ENCODE assay signal across 9 mouse cellular contexts in the genomic region with DNA sequence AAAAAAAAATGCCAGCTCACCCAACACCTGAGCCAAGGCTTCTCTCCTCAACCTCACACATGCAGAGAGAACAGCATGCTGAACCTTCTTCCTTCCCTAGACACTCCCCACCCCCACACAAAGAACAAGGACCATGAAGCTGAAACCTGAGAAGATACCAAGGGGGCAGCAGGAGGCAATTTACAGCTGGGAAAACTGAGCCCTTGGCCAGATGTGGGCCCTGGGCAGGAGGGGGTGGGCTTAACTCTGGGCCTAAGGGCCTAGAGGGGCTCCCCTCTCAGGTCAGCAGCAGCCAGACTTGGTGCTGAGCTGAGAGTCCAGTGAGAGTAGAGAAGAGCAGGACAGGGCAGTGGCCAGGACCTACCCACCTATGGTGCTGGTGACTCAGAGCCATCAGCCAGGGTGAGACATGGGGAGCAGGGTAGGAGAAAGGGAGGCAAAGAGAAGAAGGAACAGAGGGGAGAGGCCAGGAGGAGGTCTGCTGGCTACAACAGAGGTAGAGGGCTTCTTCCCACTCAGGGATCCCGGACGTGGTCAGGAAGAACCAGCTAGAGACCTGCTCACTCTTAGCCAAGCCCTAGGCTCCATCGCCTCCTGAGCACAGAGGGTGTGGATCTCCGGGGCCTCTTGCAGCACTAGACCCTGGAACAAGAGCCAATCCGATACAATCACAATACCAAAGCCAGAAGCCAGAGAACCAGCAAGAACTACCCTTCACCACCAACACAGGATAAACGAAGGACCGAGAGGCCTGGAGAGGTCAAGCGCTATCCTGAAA. TPM values are rescaled to one million over a fixed set of nuclear protein-coding genes. Genes with fewer than 3 reads are reported as not detected.
DNase-seq lines count a peak whose midpoint lies in the region; ATAC-seq lines count a peak whose summit lies in the region.
"Had no signal": no experiment of that assay in that cellular context is flagged by ENCODE, and none has a peak within 500 bp of the region (broad histone marks: within the 10 kb centered on the region; RNA-seq: fewer than 3 reads in every experiment).

No protein-coding gene starts in this region.

- no peak overlapping the region for H3K9ac ChIP-seq in forebrain, embryonic 14.5 days (ENCODE audit: low read length)
- H3K9ac ChIP-seq in embryonic facial prominence, embryonic 15.5 days: no peak overlapping the region

- H3K4me3 ChIP-seq in forebrain, embryonic 10.5 days: no peak overlapping the region
- H3K4me3 ChIP-seq in forebrain, embryonic 14.5 days (ENCODE audit: low read depth, low read length): no peak overlapping the region
- H3K4me3 ChIP-seq in embryonic facial prominence, embryonic 15.5 days (replicated peaks): no peak overlapping the region

- H3K27me3 ChIP-seq in forebrain, embryonic 10.5 days (ENCODE audit: poor library complexity, severe bottlenecking): no peaks in the 10 kb centered on the region
- no peaks in the 10 kb centered on the region for H3K27me3 ChIP-seq in forebrain, embryonic 14.5 days (replicated peaks; ENCODE audit: control insufficient read depth, insufficient read depth, low read length)
- no peaks in the 10 kb centered on the region for H3K27me3 ChIP-seq in embryonic facial prominence, embryonic 15.5 days

- H3K4me1 ChIP-seq in forebrain, embryonic 10.5 days: peaks cover 65% of the 10 kb centered on the region
- no peaks in the 10 kb centered on the region for H3K4me1 ChIP-seq in forebrain, embryonic 14.5 days (ENCODE audit: control insufficient read depth, insufficient read depth, low read length)
- peaks cover 77% of the 10 kb centered on the region for H3K4me1 ChIP-seq in embryonic facial prominence, embryonic 15.5 days

- H3K36me3 ChIP-seq in forebrain, embryonic 10.5 days (replicated peaks): no peaks in the 10 kb centered on the region
- H3K36me3 ChIP-seq in forebrain, embryonic 14.5 days (ENCODE audit: control insufficient read depth, insufficient read depth, low read length): no peaks in the 10 kb centered on the region
- no peaks in the 10 kb centered on the region for H3K36me3 ChIP-seq in embryonic facial prominence, embryonic 15.5 days

- WGBS in forebrain, embryonic 10.5 days: 81% methylated on average over 8 of the region's 8 CpGs
- 87% methylated on average over 8 of the region's 8 CpGs for WGBS in forebrain, embryonic 14.5 days
- WGBS in embryonic facial prominence, embryonic 15.5 days: 60% methylated on average over 8 of the region's 8 CpGs

- DNase-seq in forebrain, embryonic 10.5 days (ENCODE audit: extremely low spot score, low spot score): no peak
- no peak for DNase-seq in forebrain, embryonic 14.5 days (ENCODE audit: low spot score)
- DNase-seq in kidney, postnatal 10 days: peak; percentile 19
- no peak for DNase-seq in kidney, adult 18-20 months
- peak; percentile 54 for DNase-seq in neural tube, embryonic 10.5 days (ENCODE audit: extremely low spot score, low spot score)
- no peak for DNase-seq in thymus, postnatal 36 days
- no peak for DNase-seq in urinary bladder, postnatal 36 days (ENCODE audit: low spot score in 2 of 2)

- H3K4me2 ChIP-seq in forebrain, embryonic 14.5 days (ENCODE audit: low read length): no peak overlapping the region
- H3K4me2 ChIP-seq in embryonic facial prominence, embryonic 15.5 days (replicated peaks): no peak overlapping the region

- H3K9me3 ChIP-seq in forebrain, embryonic 10.5 days: no peaks in the 10 kb centered on the region
- H3K9me3 ChIP-seq in forebrain, embryonic 14.5 days (replicated peaks; ENCODE audit: control insufficient read depth, low read length): no peaks in the 10 kb centered on the region
- H3K9me3 ChIP-seq in embryonic facial prominence, embryonic 15.5 days (replicated peaks): no peaks in the 10 kb centered on the region

- peak overlapping the region; percentile 71 for H3K27ac ChIP-seq in forebrain, embryonic 10.5 days
- no peak overlapping the region for H3K27ac ChIP-seq in forebrain, embryonic 14.5 days (ENCODE audit: low read depth, low read length)
- H3K27ac ChIP-seq in embryonic facial prominence, embryonic 15.5 days (replicated peaks): peak overlapping the region; percentile 85

- ATAC-seq in forebrain, embryonic 14.5 days: no peak
- no peak for ATAC-seq in embryonic facial prominence, embryonic 15.5 days (ENCODE audit: insufficient number of reproducible peaks, low FRiP score, low TSS enrichment, low read depth)
- ATAC-seq: midbrain, embryonic 16.5 days had no signal

RNA-seq across cellular contexts. Expression of gene Tspan9, which starts 54.5 kb away (rescaled TPM):
- polyA plus RNA-seq in forebrain, embryonic 10.5 days (2016; fragmentation: Nextera tagmentation; extraction: Ambion mirVana): 39.4 and 41.3 TPM in 2 replicates
- polyA plus RNA-seq in forebrain, embryonic 14.5 days (2014; fragmentation: Nextera tagmentation; extraction: Ambion mirVana): 23.0 and 36.2 TPM in 2 replicates
- polyA plus RNA-seq in embryonic facial prominence, embryonic 15.5 days (2015; fragmentation: Nextera tagmentation; extraction: Ambion mirVana): 156 and 177 TPM in 2 replicates

Comparison
In these comparisons a context has a peak if more than half of its experiments do, and no peak if none do; other contexts are left out.
1. DNase-seq: peak in kidney, postnatal 10 days (single experiment) and neural tube, embryonic 10.5 days (single experiment); none in forebrain, embryonic 10.5 days (single experiment), forebrain, embryonic 14.5 days (single experiment), kidney, adult 18-20 months (single experiment), thymus, postnatal 36 days (0 of 2) and urinary bladder, postnatal 36 days (0 of 2).